Mouse (Mus musculus) small intestine, adult 2 months (tissue): ENCODE measurements around the gene Nkx1-1.

ENCODE experiments used
- CTCF ChIP-seq: fragments of 200-500 bp; IDR thresholded peaks from 2 replicates; pipeline ENCODE4 v1.5.1; 2012; ENCODE audit warnings: low read depth, mild to moderate bottlenecking, control low read depth, inconsistent platforms, low read length, moderate library complexity, mixed read lengths; ENCODE audit not compliant: insufficient replicate concordance, insufficient read length; ENCODE audit errors: extremely low read depth
- POLR2A ChIP-seq: fragments of 200-500 bp; IDR thresholded peaks from 2 replicates; pipeline ENCODE4 v1.6.1; 2012; ENCODE audit warnings: low read depth, mild to moderate bottlenecking, control low read depth, inconsistent platforms, low read length, moderate library complexity

DNA sequence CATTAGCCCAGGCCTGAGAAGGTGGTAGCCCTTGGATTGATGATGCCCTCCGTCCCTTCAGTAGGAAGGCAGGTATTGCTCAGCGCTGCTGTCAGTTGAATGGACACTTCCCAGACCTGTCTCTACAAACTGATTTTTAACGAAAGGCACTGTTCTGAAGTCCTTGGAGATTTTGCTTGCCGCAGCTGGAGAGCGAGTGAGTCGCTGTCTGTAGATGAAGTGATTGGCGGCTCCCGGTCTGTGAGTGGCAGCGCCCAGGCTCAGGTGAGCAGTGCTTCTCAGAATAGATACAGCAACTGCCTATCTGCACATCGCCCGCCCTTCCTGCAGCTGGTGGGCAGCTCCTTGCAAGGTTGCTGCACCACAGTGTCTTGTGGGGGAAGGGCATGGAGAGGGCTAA lies 38.1 kb downstream of the Nkx1-1 start:
- TF ChIP-seq CTCF (no peak), POLR2A (no peak)
